22 mouse cellular contexts compared by ENCODE assay signal in genomic region chr11:108443893-108444563, GRCm38 (mm10). TPM values are rescaled to one million over a fixed set of nuclear protein-coding genes. Genes with fewer than 3 reads are reported as not detected.
DNase-seq lines count a peak whose midpoint lies in the region; ATAC-seq and TF ChIP-seq lines count a peak whose summit lies in the region.
"Had no signal": no experiment of that assay in that cellular context is flagged by ENCODE, and none has a peak within 500 bp of the region (broad histone marks: within the 10 kb centered on the region; RNA-seq: fewer than 3 reads in every experiment).

No protein-coding gene starts in this region.

- DNase-seq in kidney, adult 2 months = no peak
- peak; percentile 79 for DNase-seq in kidney, postnatal 0 days (ENCODE audit: low spot score)
- DNase-seq in kidney, adult 11 months = no peak
- peak; percentile 24 to 52 for DNase-seq in kidney, postnatal 4 days
- DNase-seq in kidney, adult 8-10 months = no peak
- DNase-seq: adrenal gland, adult 2 months; adrenal gland, postnatal 10 days; adrenal gland, postnatal 25 days; cerebellum, adult 11 months; cerebellum, adult 18-20 months; cerebellum, adult 8-10 months; cerebellum, adult 9-11 months; cerebellum, postnatal 14 days; cerebellum, postnatal 36 days; embryo, embryonic 11 days had no signal

- H3K9ac ChIP-seq in kidney, embryonic 15.5 days = no peak overlapping the region
- H3K9ac ChIP-seq in kidney, postnatal 0 days (ENCODE audit: low read depth, low read length) = no peak overlapping the region
- H3K9ac ChIP-seq: embryonic facial prominence, embryonic 13.5 days; embryonic facial prominence, embryonic 15.5 days; forebrain, embryonic 12.5 days had no signal

- TF ChIP-seq POLR2A in kidney, adult 2 months (IDR thresholded peaks at IDR 0.05; ENCODE audit: low read depth, low read length) = no peak

- no peaks in the 10 kb centered on the region for H3K27me3 ChIP-seq in kidney, embryonic 15.5 days
- H3K27me3 ChIP-seq in kidney, adult 2 months (replicated peaks; ENCODE audit: control insufficient read depth, insufficient read depth, low read length) = no peaks in the 10 kb centered on the region
- no peaks in the 10 kb centered on the region for H3K27me3 ChIP-seq in kidney, postnatal 0 days (ENCODE audit: insufficient read depth, low read length)
- H3K27me3 ChIP-seq: embryonic facial prominence, embryonic 13.5 days; embryonic facial prominence, embryonic 15.5 days; forebrain, embryonic 12.5 days had no signal

- no peak overlapping the region for H3K4me3 ChIP-seq in kidney, embryonic 15.5 days (replicated peaks)
- no peak overlapping the region for H3K4me3 ChIP-seq in kidney, adult 2 months (ENCODE audit: insufficient read depth, low read depth, low read length)
- no peak overlapping the region for H3K4me3 ChIP-seq in kidney, postnatal 0 days (replicated peaks; ENCODE audit: low read depth, low read length)
- H3K4me3 ChIP-seq: embryonic facial prominence, embryonic 13.5 days; embryonic facial prominence, embryonic 15.5 days; erythroblast, embryonic 14.5 days; forebrain, embryonic 10.5 days; forebrain, embryonic 12.5 days had no signal

- no peaks in the 10 kb centered on the region for H3K9me3 ChIP-seq in kidney, embryonic 15.5 days (replicated peaks)
- H3K9me3 ChIP-seq in kidney, postnatal 0 days (replicated peaks; ENCODE audit: low read length) = no peaks in the 10 kb centered on the region
- H3K9me3 ChIP-seq: embryonic facial prominence, embryonic 13.5 days; embryonic facial prominence, embryonic 15.5 days; forebrain, embryonic 10.5 days; forebrain, embryonic 12.5 days had no signal

- H3K36me3 ChIP-seq in kidney, embryonic 15.5 days = no peaks in the 10 kb centered on the region
- H3K36me3 ChIP-seq in kidney, adult 2 months (ENCODE audit: control insufficient read depth, insufficient read depth, low read length) = no peaks in the 10 kb centered on the region
- H3K36me3 ChIP-seq in kidney, postnatal 0 days (ENCODE audit: insufficient read depth, low read length) = no peaks in the 10 kb centered on the region
- H3K36me3 ChIP-seq: forebrain, embryonic 12.5 days had no signal

- peak; percentile 81 for ATAC-seq in kidney, embryonic 15.5 days (replicated peaks; ENCODE audit: low FRiP score)
- ATAC-seq in kidney, postnatal 0 days (replicated peaks; ENCODE audit: low FRiP score, low read depth) = no peak; the same call in 1 of the 2 replicates
- ATAC-seq: forebrain, embryonic 14.5 days had no signal

- peaks cover 12% of the 10 kb centered on the region for H3K4me1 ChIP-seq in kidney, embryonic 15.5 days
- H3K4me1 ChIP-seq in kidney, adult 2 months (ENCODE audit: control insufficient read depth, insufficient read depth, low read length) = no peaks in the 10 kb centered on the region
- no peaks in the 10 kb centered on the region for H3K4me1 ChIP-seq in kidney, postnatal 0 days (replicated peaks; ENCODE audit: insufficient read depth, low read length)
- H3K4me1 ChIP-seq: embryonic facial prominence, embryonic 13.5 days; embryonic facial prominence, embryonic 15.5 days; forebrain, embryonic 12.5 days had no signal

- no peak overlapping the region for H3K4me2 ChIP-seq in kidney, embryonic 15.5 days
- no peak overlapping the region for H3K4me2 ChIP-seq in kidney, postnatal 0 days (ENCODE audit: low read length)
- H3K4me2 ChIP-seq: embryonic facial prominence, embryonic 13.5 days; embryonic facial prominence, embryonic 15.5 days; forebrain, embryonic 12.5 days had no signal

- H3K27ac ChIP-seq in kidney, embryonic 15.5 days = no peak overlapping the region
- H3K27ac ChIP-seq in kidney, adult 2 months (ENCODE audit: insufficient read depth, low read depth, low read length) = no peak overlapping the region
- no peak overlapping the region for H3K27ac ChIP-seq in kidney, postnatal 0 days
- H3K27ac ChIP-seq: embryonic facial prominence, embryonic 13.5 days; embryonic facial prominence, embryonic 15.5 days; forebrain, embryonic 10.5 days; forebrain, embryonic 12.5 days had no signal

- 47% methylated on average over 11 of the region's 11 CpGs for WGBS in kidney, embryonic 15.5 days
- 75% methylated on average over 11 of the region's 11 CpGs for WGBS in kidney, adult 2 months
- 48% methylated on average over 11 of the region's 11 CpGs for WGBS in kidney, postnatal 0 days

- no peak for TF ChIP-seq CTCF in kidney, adult 2 months (conservative IDR thresholded peaks at IDR 0.05; ENCODE audit: insufficient read depth, insufficient read length, low read depth, low read length)
- TF ChIP-seq CTCF in kidney, postnatal 0 days (IDR thresholded peaks at IDR 0.05; ENCODE audit: low read depth) = no peak

RNA-seq across cellular contexts. Expression of gene Cep112, which starts 19.0 kb away (rescaled TPM):
- polyA plus RNA-seq in kidney, embryonic 15.5 days (2015; fragmentation: Nextera tagmentation; extraction: Ambion mirVana) = 13.7 and 13.8 TPM in 2 replicates
- 0.23 and 0.34 TPM in 2 replicates for polyA plus RNA-seq in kidney, adult 2 months (2012; rRNA removed)
- 8.8 and 10.7 TPM in 2 replicates for polyA plus RNA-seq in kidney, postnatal 0 days (2015; fragmentation: Nextera tagmentation; extraction: Ambion mirVana)
- polyA plus RNA-seq: erythroblast, embryonic 14.5 days had no signal

Comparison
In these comparisons a context has a peak if more than half of its experiments do, and no peak if none do; other contexts are left out.
1. DNase-seq: peak in kidney, postnatal 0 days (single experiment) and kidney, postnatal 4 days (2 of 2); none in kidney, adult 2 months (single experiment), kidney, adult 11 months (single experiment) and kidney, adult 8-10 months (0 of 2).